Mouse (Mus musculus): ENCODE data around the gene Pprc1.

- TF ChIP-seq POLR2A (IDR thresholded peaks at IDR 0.05; ENCODE audit: control insufficient read depth, low read depth, low read length) (no peak), CTCF (IDR thresholded peaks at IDR 0.05; ENCODE audit: control insufficient read depth, insufficient read depth, insufficient replicate concordance, low read depth, low read length) (no peak)
Measured at GRCm38 (mm10) chr19:46050462-46050861, 5.8 kb downstream of the Pprc1 start.

Data from testis, adult 2 months (tissue).